Mouse (Mus musculus): ENCODE measurements around the gene Ppp1r15a. TPM values are rescaled to one million over a fixed set of nuclear protein-coding genes. Genes with fewer than 3 reads are reported as not detected.
A peak's percentile ranks its signal among the peaks of the same experiment; 100 is the strongest.
"Not testable (repeated sequence)": the region's sequence is repeated elsewhere in the genome, so short reads cannot be mapped to it uniquely, and the experiment has no call there.

Ppp1r15a gene
- total RNA-seq, 2 experiments from 2014 or later = 27.8 to 29.5 TPM

- DNase-seq (ENCODE audit: low spot score in 2 of 2) = no peak
Observed at GRCm38 (mm10) chr7:45486761-45487415, 39.2 kb downstream of the Ppp1r15a start, which contains the start of gene Gm45808. TSS of gene Gm45808 (minus strand) at chr7:45486811.

- no peak for DNase-seq (ENCODE audit: low spot score in 2 of 2)
Observed at GRCm38 (mm10) chr7:45486158-45486557, 39.9 kb downstream of the Ppp1r15a start.

GRCm38 (mm10) chr7:45484985-45485384 lies 41.1 kb downstream of the Ppp1r15a start:
- not testable (repeated sequence) for DNase-seq (ENCODE audit: low spot score in 2 of 2)

GRCm38 (mm10) chr7:45482166-45482565 lies 43.9 kb downstream of the Ppp1r15a start:
- DNase-seq (ENCODE audit: low spot score in 2 of 2) = no peak

- DNase-seq (ENCODE audit: low spot score in 2 of 2) = peak in 1 of 2 experiments; percentile 74
Observed at GRCm38 (mm10) chr7:45481374-45481927, 44.6 kb downstream of the Ppp1r15a start, which contains the start of gene Tulp2. TSS of gene Tulp2 (plus strand) at chr7:45481877.

GRCm38 (mm10) chr7:45480310-45480709 lies 45.8 kb downstream of the Ppp1r15a start:
- DNase-seq (ENCODE audit: low spot score in 2 of 2) = not testable (repeated sequence)

- no peak for DNase-seq (ENCODE audit: low spot score in 2 of 2)
Observed at GRCm38 (mm10) chr7:45478774-45479173, 47.3 kb downstream of the Ppp1r15a start.

GRCm38 (mm10) chr7:45477003-45477402 lies 49.1 kb downstream of the Ppp1r15a start:
- DNase-seq (ENCODE audit: low spot score in 2 of 2) = peak; percentile 52 to 66

- DNase-seq (ENCODE audit: low spot score in 2 of 2) = no peak
Observed at GRCm38 (mm10) chr7:45476453-45476852, 49.6 kb downstream of the Ppp1r15a start.

- DNase-seq (ENCODE audit: low spot score in 2 of 2) = no peak
Observed at GRCm38 (mm10) chr7:45475291-45475969, 50.6 kb downstream of the Ppp1r15a start.

Other genes with a start within 250 kb of the Ppp1r15a start
- gene Slc6a21, start 248.8 kb downstream of the Ppp1r15a start, total RNA-seq (2021) = not detected
- gene Trpm4, start 192.5 kb downstream of the Ppp1r15a start, total RNA-seq (2021) = 10 to 100 TPM; 14.8 to 15.5 TPM
- under 1 TPM; 0.50 to 0.69 TPM for gene Hrc, start 191.0 kb downstream of the Ppp1r15a start, total RNA-seq (2021)
- 100 to 1,000 TPM; 133 TPM for gene Ppfia3, start 159.2 kb downstream of the Ppp1r15a start, total RNA-seq (2021)
- gene Lin7b, start 155.7 kb downstream of the Ppp1r15a start, total RNA-seq (2021) = 100 to 1,000 TPM; 148 to 157 TPM
- gene Snrnp70, start 130.5 kb downstream of the Ppp1r15a start, total RNA-seq (2021) = 100 to 1,000 TPM; 386 to 456 TPM
- not detected for gene Kcna7, start 120.6 kb downstream of the Ppp1r15a start, total RNA-seq (2021)
- under 1 TPM in 1 of 2 experiments, not detected in 1; 0.31 TPM for gene Ntf5, start 112.6 kb downstream of the Ppp1r15a start, total RNA-seq (2021)
- under 1 TPM in 1 of 2 experiments, not detected in 1; 0.69 TPM for gene Lhb, start 105.4 kb downstream of the Ppp1r15a start, total RNA-seq (2021)
- 10 to 100 TPM; 17.7 to 18.7 TPM for gene Gys1, start 91.4 kb downstream of the Ppp1r15a start, total RNA-seq (2021)
- 10 to 100 TPM; 30.4 to 45.0 TPM for gene Ruvbl2, start 88.2 kb downstream of the Ppp1r15a start, total RNA-seq (2021)
- 100 to 1,000 TPM; 300 to 331 TPM for gene Ftl1, start 66.4 kb downstream of the Ppp1r15a start, total RNA-seq (2021)
- gene Bax, start 59.4 kb downstream of the Ppp1r15a start, total RNA-seq (2021) = 10 to 100 TPM; 90.2 to 90.6 TPM
- gene Tulp2, start 44.4 kb downstream of the Ppp1r15a start, total RNA-seq (2021) = not detected
- under 1 TPM; 0.57 to 0.62 TPM for gene Gm45808, start 39.5 kb downstream of the Ppp1r15a start, total RNA-seq (2021)
- 1 to 10 TPM; 2.8 TPM for gene Dhdh, start 37.5 kb downstream of the Ppp1r15a start, total RNA-seq (2021)
- gene Nucb1, start 15.9 kb downstream of the Ppp1r15a start, total RNA-seq (2021) = 100 to 1,000 TPM in 1 of 2 experiments, 10 to 100 TPM in 1; 97.1 to 109 TPM
- 1 to 10 TPM in 1 of 2 experiments, under 1 TPM in 1; 0.83 to 1.5 TPM for gene Plekha4, start 62 bp upstream of the Ppp1r15a start, total RNA-seq (2021)
- not detected for gene Hsd17b14, start 28.6 kb upstream of the Ppp1r15a start, total RNA-seq (2021)
- gene Bcat2, start 43.9 kb upstream of the Ppp1r15a start, total RNA-seq (2021) = 10 to 100 TPM; 21.4 to 27.2 TPM
- gene Fgf21, start 89.2 kb upstream of the Ppp1r15a start, total RNA-seq (2021) = not detected
- not detected for gene Fut1, start 91.0 kb upstream of the Ppp1r15a start, total RNA-seq (2021)
- gene Izumo1, start 95.5 kb upstream of the Ppp1r15a start, total RNA-seq (2021) = under 1 TPM in 1 of 2 experiments, not detected in 1; 0.23 TPM
- 10 to 100 TPM in 1 of 2 experiments, 1 to 10 TPM in 1; 9.3 to 10.3 TPM for gene Rasip1, start 101.2 kb upstream of the Ppp1r15a start, total RNA-seq (2021)
- gene Mamstr, start 113.7 kb upstream of the Ppp1r15a start, total RNA-seq (2021) = 1 to 10 TPM; 1.7 to 1.8 TPM
- under 1 TPM; 0.30 to 0.67 TPM for gene Fut2, start 140.1 kb upstream of the Ppp1r15a start, total RNA-seq (2021)
- gene Ntn5, start 157.8 kb upstream of the Ppp1r15a start, total RNA-seq (2021) = under 1 TPM; 0.67 to 0.94 TPM
- gene Sec1, start 168.1 kb upstream of the Ppp1r15a start, total RNA-seq (2021) = under 1 TPM; 0.24 to 0.41 TPM
- 100 to 1,000 TPM; 110 to 123 TPM for gene Car11, start 173.6 kb upstream of the Ppp1r15a start, total RNA-seq (2021)
- gene Dbp, start 178.8 kb upstream of the Ppp1r15a start, total RNA-seq (2021) = 10 to 100 TPM; 49.7 to 59.1 TPM
- gene Rpl18, start 189.2 kb upstream of the Ppp1r15a start, total RNA-seq (2021) = 100 to 1,000 TPM; 423 to 452 TPM
- 10 to 100 TPM; 30.5 to 31.4 TPM for gene Sphk2, start 191.7 kb upstream of the Ppp1r15a start, total RNA-seq (2021)
- gene Fam83e, start 194.9 kb upstream of the Ppp1r15a start, total RNA-seq (2021) = under 1 TPM; 0.48 to 0.60 TPM
- not detected for gene Spaca4, start 199.5 kb upstream of the Ppp1r15a start, total RNA-seq (2021)

Data from layer of hippocampus, postnatal 14 days (tissue).